In the genomic region with DNA sequence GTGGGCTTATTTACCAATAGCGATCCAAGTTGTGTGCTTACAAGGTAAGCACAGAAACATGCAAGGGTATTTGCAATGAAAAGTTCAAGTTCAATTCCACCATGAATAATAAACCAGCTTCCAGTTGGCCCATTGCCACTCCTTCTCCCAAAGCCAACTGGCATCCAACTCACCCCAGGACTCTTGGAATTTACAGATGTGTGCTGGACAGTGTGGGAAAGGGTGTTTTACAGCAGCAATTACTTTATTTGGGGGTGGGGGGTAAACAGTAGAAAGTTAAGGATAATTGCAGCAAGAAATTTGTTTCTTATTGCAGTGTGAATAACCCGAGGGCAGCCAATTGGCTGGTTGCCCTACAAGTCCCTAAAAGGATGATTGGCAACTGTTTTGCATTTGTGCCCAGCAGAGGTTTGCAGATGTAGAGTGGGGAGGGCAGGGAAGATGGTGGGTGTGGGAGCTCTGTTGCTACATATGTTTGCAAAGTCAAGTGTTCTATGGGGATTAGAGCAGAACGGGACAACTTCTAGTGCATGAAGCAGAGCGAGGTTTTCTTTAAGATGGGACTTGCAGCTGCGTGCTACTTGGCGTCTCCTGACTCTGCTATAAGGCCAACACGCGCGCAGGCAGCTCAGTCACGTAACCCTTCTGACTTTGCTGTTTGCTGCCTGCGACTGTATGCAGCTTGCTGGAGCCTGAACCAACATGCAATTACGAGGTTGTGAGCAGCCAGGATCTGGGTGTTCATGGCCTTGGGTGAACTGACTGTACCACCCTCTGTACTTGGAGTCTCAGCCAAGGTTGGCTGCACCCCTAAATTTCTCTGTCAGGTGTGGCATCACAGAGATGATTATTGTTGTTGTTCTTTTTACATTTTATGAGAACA, we compare ENCODE assay signal across 13 mouse cellular contexts.
DNase-seq lines count a peak whose midpoint lies in the region; ATAC-seq and TF ChIP-seq lines count a peak whose summit lies in the region.
"Had no signal": no experiment of that assay in that cellular context is flagged by ENCODE, and none has a peak within 500 bp of the region (broad histone marks: within the 10 kb centered on the region; RNA-seq: fewer than 3 reads in every experiment).

No protein-coding gene starts in this region.

- H3K4me2 ChIP-seq in limb, embryonic 14.5 days (replicated peaks; ENCODE audit: low read depth, low read length, severe bottlenecking): no peak overlapping the region
- H3K4me2 ChIP-seq: liver, embryonic 11.5 days; stomach, embryonic 15.5 days had no signal

- H3K9me3 ChIP-seq in limb, embryonic 14.5 days (ENCODE audit: control insufficient read depth, low read length): no peaks in the 10 kb centered on the region
- H3K9me3 ChIP-seq in forebrain, embryonic 10.5 days: no peaks in the 10 kb centered on the region
- H3K9me3 ChIP-seq: midbrain, embryonic 10.5 days; stomach, embryonic 15.5 days had no signal

- no peaks in the 10 kb centered on the region for H3K27me3 ChIP-seq in limb, embryonic 14.5 days (ENCODE audit: control insufficient read depth, insufficient read depth, low read length)
- H3K27me3 ChIP-seq in forebrain, embryonic 10.5 days (ENCODE audit: poor library complexity, severe bottlenecking): no peaks in the 10 kb centered on the region
- H3K27me3 ChIP-seq: stomach, embryonic 15.5 days had no signal

- no peaks in the 10 kb centered on the region for H3K36me3 ChIP-seq in limb, embryonic 14.5 days (ENCODE audit: control insufficient read depth, insufficient read depth, low read length)
- H3K36me3 ChIP-seq in forebrain, embryonic 10.5 days (replicated peaks): no peaks in the 10 kb centered on the region
- H3K36me3 ChIP-seq: midbrain, embryonic 10.5 days; stomach, embryonic 15.5 days had no signal

- TF ChIP-seq POLR2A in brain, embryonic 14.5 days (IDR thresholded peaks at IDR 0.05; ENCODE audit: borderline replicate concordance, extremely low read depth, insufficient read depth, insufficient read length, poor library complexity, severe bottlenecking): no peak
- TF ChIP-seq POLR2A in limb, embryonic 14.5 days (IDR thresholded peaks at IDR 0.05; ENCODE audit: borderline replicate concordance, extremely low read depth, insufficient read depth, insufficient read length): no peak

- DNase-seq in layer of hippocampus, adult 9-11 months: peak; percentile 1
- DNase-seq in layer of hippocampus, adult 2 months (ENCODE audit: low spot score in 2 of 2): no peak
- DNase-seq in brain, embryonic 14.5 days (ENCODE audit: low read depth): peak; percentile 63
- DNase-seq in kidney, adult 8-10 months: peak; percentile 58 to 60
- peak; percentile 71 for DNase-seq in limb, embryonic 14.5 days (ENCODE audit: low spot score)
- no peak for DNase-seq in urinary bladder, postnatal 14 days (ENCODE audit: low spot score)
- DNase-seq in forebrain, embryonic 10.5 days (ENCODE audit: extremely low spot score, low spot score): no peak
- DNase-seq: cerebellum, adult 11-12 months; heart, adult 18-20 months; lung, postnatal 14 days had no signal

- peak; percentile 67; the same call in 1 of the 2 replicates for ATAC-seq in limb, embryonic 14.5 days (ENCODE audit: low FRiP score, low read depth)

- no peak overlapping the region for H3K9ac ChIP-seq in limb, embryonic 14.5 days (ENCODE audit: low read depth, low read length, severe bottlenecking)
- H3K9ac ChIP-seq: stomach, embryonic 15.5 days had no signal

- H3K4me3 ChIP-seq in layer of hippocampus, adult 2 months: no peak overlapping the region
- H3K4me3 ChIP-seq in limb, embryonic 14.5 days (replicated peaks; ENCODE audit: low read length): no peak overlapping the region
- H3K4me3 ChIP-seq in forebrain, embryonic 10.5 days: no peak overlapping the region
- H3K4me3 ChIP-seq: midbrain, embryonic 10.5 days; stomach, embryonic 15.5 days had no signal

- 24% methylated on average over 12 of the region's 12 CpGs for WGBS in limb, embryonic 14.5 days
- 88% methylated on average over 12 of the region's 12 CpGs for WGBS in forebrain, embryonic 10.5 days

- no peak for TF ChIP-seq CTCF in layer of hippocampus, adult 2 months (conservative IDR thresholded peaks at IDR 0.05)
- TF ChIP-seq CTCF in brain, embryonic 14.5 days (IDR thresholded peaks at IDR 0.05; ENCODE audit: borderline replicate concordance, extremely low read depth, insufficient read depth, insufficient read length): no peak

- H3K4me1 ChIP-seq in limb, embryonic 14.5 days (ENCODE audit: control insufficient read depth, insufficient read depth, low read length): peaks cover 11% of the 10 kb centered on the region
- peaks cover 8% of the 10 kb centered on the region for H3K4me1 ChIP-seq in forebrain, embryonic 10.5 days
- H3K4me1 ChIP-seq: stomach, embryonic 15.5 days had no signal

- H3K27ac ChIP-seq in layer of hippocampus, adult 2 months: no peak overlapping the region
- no peak overlapping the region for H3K27ac ChIP-seq in limb, embryonic 14.5 days (replicated peaks; ENCODE audit: low read depth, low read length)
- no peak overlapping the region for H3K27ac ChIP-seq in forebrain, embryonic 10.5 days
- H3K27ac ChIP-seq: midbrain, embryonic 10.5 days; stomach, embryonic 15.5 days had no signal

Comparison
In these comparisons a context has a peak if more than half of its experiments do, and no peak if none do; other contexts are left out.
1. DNase-seq: peak in layer of hippocampus, adult 9-11 months (single experiment), brain, embryonic 14.5 days (single experiment), kidney, adult 8-10 months (2 of 2) and limb, embryonic 14.5 days (single experiment); none in layer of hippocampus, adult 2 months (0 of 2), urinary bladder, postnatal 14 days (single experiment) and forebrain, embryonic 10.5 days (single experiment).